Mouse (Mus musculus): ENCODE measurements at regions not wholly inside any gene's neighbourhood (a gene's known extent, or its start where the extent isn't known, plus 50 kb on each side); places are given as distances from the start of the nearest gene placed in this dataset.

DNA sequence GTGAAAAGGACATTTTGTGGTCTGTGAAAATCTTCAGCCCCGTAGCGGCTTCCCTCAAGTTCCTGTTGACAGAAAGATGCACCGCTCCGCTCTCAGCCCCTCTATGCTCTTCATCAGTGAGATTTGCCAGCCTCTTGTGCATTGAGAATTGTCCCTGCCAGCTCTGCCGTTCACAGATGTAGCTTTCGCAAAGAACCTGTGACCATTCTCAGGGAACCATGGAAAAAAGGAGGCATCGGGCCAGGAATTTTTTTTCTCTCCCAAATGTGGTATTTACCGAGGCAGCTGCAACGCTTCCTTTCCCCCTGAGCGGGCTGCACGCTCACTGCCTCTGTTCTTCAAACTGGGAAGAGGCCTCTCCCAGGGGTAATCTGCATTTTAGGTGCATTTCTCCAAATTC lies 184.4 kb downstream of the Pdgfra start:
- TF ChIP-seq EP300 (IDR thresholded peaks at IDR 0.05; ENCODE audit: low read depth) (no peak), CTCF (IDR thresholded peaks at IDR 0.05; ENCODE audit: low read depth) (no peak)

Measured in liver, postnatal 0 days (tissue).